Mouse (Mus musculus): ENCODE results near the gene Plin4.
A peak's percentile ranks its signal among the peaks of the same experiment; 100 is the strongest.

DNA sequence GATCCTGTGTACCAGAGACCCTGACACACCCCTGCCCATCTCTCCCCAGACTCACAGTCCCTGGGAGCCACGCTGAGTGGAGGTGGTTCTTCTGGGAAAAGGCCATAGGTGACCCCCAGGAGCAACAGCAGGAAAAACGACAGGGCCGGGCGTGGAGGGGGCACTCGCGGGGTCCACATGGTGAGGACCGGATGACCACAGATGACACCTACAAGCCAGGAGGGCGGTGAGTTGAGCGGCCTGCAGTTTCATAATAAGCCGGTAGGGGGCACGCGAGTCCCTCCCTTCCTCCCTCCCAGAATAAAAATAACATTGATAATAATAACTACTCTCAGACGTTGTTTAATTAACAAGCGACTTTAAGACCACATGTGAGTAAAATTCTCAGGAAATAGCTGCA, 23.1 kb upstream of the Plin4 start:
- no peak for TF ChIP-seq POLR2A (IDR thresholded peaks at IDR 0.05; ENCODE audit: low read depth, low read length)
- peak; percentile 87 for TF ChIP-seq CTCF (IDR thresholded peaks at IDR 0.05; ENCODE audit: extremely low read depth, insufficient read length, insufficient replicate concordance, low read depth, low read length)

All from small intestine, adult 2 months (tissue).